Mouse (Mus musculus): ENCODE results near the gene Scai.
"Not testable (repeated sequence)": the region's sequence is repeated elsewhere in the genome, so short reads cannot be mapped to it uniquely, and the experiment has no call there.

Gene Scai

GRCm38 (mm10) chr2:39129526-39130326 is 60.8 kb downstream of the Scai start:
- no peak for DNase-seq (ENCODE audit: low spot score)

- no peak for DNase-seq (ENCODE audit: low spot score)
Measured at GRCm38 (mm10) chr2:39124167-39124566, 66.4 kb downstream of the Scai start.

- no peak for DNase-seq (ENCODE audit: low spot score)
Measured at GRCm38 (mm10) chr2:39121137-39121536, 69.4 kb downstream of the Scai start.

- no peak for DNase-seq (ENCODE audit: low spot score)
Measured at GRCm38 (mm10) chr2:39116583-39116982, 74.0 kb downstream of the Scai start.

GRCm38 (mm10) chr2:39114093-39114492 is 76.4 kb downstream of the Scai start:
- DNase-seq (ENCODE audit: low spot score) = no peak

- no peak for DNase-seq (ENCODE audit: low spot score)
Measured at GRCm38 (mm10) chr2:39110514-39110913, 80.0 kb downstream of the Scai start.

- not testable (repeated sequence) for DNase-seq (ENCODE audit: low spot score)
Measured at GRCm38 (mm10) chr2:39109712-39110111, 80.8 kb downstream of the Scai start.

GRCm38 (mm10) chr2:39099951-39100350 is 90.6 kb downstream of the Scai start:
- DNase-seq (ENCODE audit: low spot score) = not testable (repeated sequence)

GRCm38 (mm10) chr2:39097993-39098392 is 92.5 kb downstream of the Scai start:
- peak; percentile 8 for DNase-seq (ENCODE audit: low spot score)

GRCm38 (mm10) chr2:39091966-39092365 is 98.6 kb downstream of the Scai start:
- no peak for DNase-seq (ENCODE audit: low spot score)

- no peak for DNase-seq (ENCODE audit: low spot score)
Measured at GRCm38 (mm10) chr2:39082706-39083105, 107.8 kb downstream of the Scai start.

- no peak for DNase-seq (ENCODE audit: low spot score)
Measured at GRCm38 (mm10) chr2:39070666-39071065, 119.9 kb downstream of the Scai start.

GRCm38 (mm10) chr2:39069096-39069495 is 121.4 kb downstream of the Scai start:
- DNase-seq (ENCODE audit: low spot score) = no peak

GRCm38 (mm10) chr2:39065400-39065987 is 125.0 kb downstream of the Scai start, which contains the start of gene Golga1:
TSS of gene Golga1 (minus strand) at chr2:39065541.
- peak; percentile 90 for DNase-seq (ENCODE audit: low spot score)

GRCm38 (mm10) chr2:39064687-39065399 is 125.7 kb downstream of the Scai start:
- DNase-seq (ENCODE audit: low spot score) = no peak

- no peak for DNase-seq (ENCODE audit: low spot score)
Measured at GRCm38 (mm10) chr2:39048515-39048914, 142.0 kb downstream of the Scai start.

- DNase-seq (ENCODE audit: low spot score) = no peak
Measured at GRCm38 (mm10) chr2:39040215-39040614, 150.3 kb downstream of the Scai start.

- DNase-seq (ENCODE audit: low spot score) = no peak
Measured at GRCm38 (mm10) chr2:39031611-39032010, 158.9 kb downstream of the Scai start.

- DNase-seq (ENCODE audit: low spot score) = no peak
Measured at GRCm38 (mm10) chr2:39020004-39020403, 170.5 kb downstream of the Scai start.

GRCm38 (mm10) chr2:39016581-39016980 is 174.0 kb downstream of the Scai start:
- no peak for DNase-seq (ENCODE audit: low spot score)

All from T-cell, adult 2 months (primary cell).